Mouse (Mus musculus): Measurements from ENCODE around the gene Hpn. TPM values are rescaled to one million over a fixed set of nuclear protein-coding genes. Genes with fewer than 3 reads are reported as not detected.

Hpn gene
- polyA plus RNA-seq, 1 experiment from 2014 or later = 3.3 TPM

DNA sequence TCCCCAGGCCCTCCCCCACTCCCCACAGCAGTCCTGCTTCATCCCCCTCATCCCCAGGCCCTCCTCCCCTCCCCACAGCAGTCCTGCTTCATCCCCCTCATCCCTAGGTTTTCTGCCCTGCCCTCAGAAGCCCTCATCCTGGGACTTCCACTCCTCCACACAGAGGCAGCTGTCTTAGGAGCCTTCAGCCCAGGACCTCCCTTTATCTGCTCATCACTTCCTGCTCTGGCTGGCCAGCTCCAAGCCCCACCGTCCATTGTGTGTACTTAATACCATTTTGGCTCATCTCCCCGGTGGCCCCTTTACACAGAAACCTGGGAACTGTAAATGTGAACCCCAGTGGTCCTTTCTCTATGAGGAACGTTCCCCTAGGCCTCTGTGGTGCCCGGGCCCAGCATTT, 3.1 kb downstream of the Hpn start:
- H3K4me1 ChIP-seq (ENCODE audit: control insufficient read depth, insufficient read depth, low read length) = peaks cover 32% of the 10 kb centered on the region
- H3K4me3 ChIP-seq (ENCODE audit: low read depth, low read length) = no peak overlapping the region
- H3K9me3 ChIP-seq (replicated peaks; ENCODE audit: control insufficient read depth, low read length) = no peaks in the 10 kb centered on the region
- no peak for ATAC-seq (replicated peaks; ENCODE audit: insufficient number of reproducible peaks, low FRiP score, low TSS enrichment)
- 39% methylated on average over 4 of the region's 4 CpGs for WGBS (ENCODE audit: insufficient replicate concordance)
- no peaks in the 10 kb centered on the region for H3K36me3 ChIP-seq (ENCODE audit: control insufficient read depth, insufficient read depth, low read length)
- H3K9ac ChIP-seq (ENCODE audit: low read depth, low read length) = 0 out of 2 replicates have a peak overlapping the region, but pooled peaks have one; percentile 46
- peak overlapping the region; percentile 59 for H3K27ac ChIP-seq (ENCODE audit: low read depth, low read length)
- H3K27me3 ChIP-seq (ENCODE audit: control insufficient read depth, insufficient read depth, low read length) = no peaks in the 10 kb centered on the region
- no peak overlapping the region for H3K4me2 ChIP-seq

DNA sequence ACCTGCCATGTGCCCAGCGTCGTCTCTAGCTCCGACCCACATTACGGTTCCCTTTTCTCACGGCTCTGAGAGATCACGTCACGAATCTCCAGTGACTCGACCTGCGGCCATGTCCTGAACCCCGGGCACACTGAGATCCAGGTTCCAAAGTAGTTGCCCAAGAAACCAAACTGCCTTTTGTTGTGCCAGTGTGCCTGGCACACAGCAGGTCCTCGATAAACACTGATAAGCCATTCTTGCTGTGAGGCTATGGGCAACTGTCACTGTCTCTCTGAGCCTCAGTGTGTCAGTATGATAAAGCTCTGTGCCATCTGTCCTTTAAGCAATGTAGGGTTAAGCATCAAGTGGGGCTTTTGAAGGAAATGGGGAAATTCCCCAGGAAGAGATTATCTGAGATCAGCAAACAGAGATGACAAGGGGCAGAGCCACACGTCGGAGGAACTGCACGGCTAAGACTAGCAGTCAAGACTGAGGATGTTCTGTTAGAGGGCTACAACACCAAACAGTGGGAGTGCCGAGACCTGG, 4.2 kb downstream of the Hpn start:
- H3K27ac ChIP-seq (ENCODE audit: low read depth, low read length) = no peak overlapping the region
- no peak overlapping the region for H3K4me2 ChIP-seq
- H3K27me3 ChIP-seq (ENCODE audit: control insufficient read depth, insufficient read depth, low read length) = no peaks in the 10 kb centered on the region
- no peak overlapping the region for H3K9ac ChIP-seq (ENCODE audit: low read depth, low read length)
- H3K36me3 ChIP-seq (ENCODE audit: control insufficient read depth, insufficient read depth, low read length) = no peaks in the 10 kb centered on the region
- H3K4me1 ChIP-seq (ENCODE audit: control insufficient read depth, insufficient read depth, low read length) = peaks cover 25% of the 10 kb centered on the region
- WGBS (ENCODE audit: insufficient replicate concordance) = 69% methylated on average over 15 of the region's 15 CpGs
- H3K4me3 ChIP-seq (ENCODE audit: low read depth, low read length) = no peak overlapping the region
- no peak for ATAC-seq (replicated peaks; ENCODE audit: insufficient number of reproducible peaks, low FRiP score, low TSS enrichment)
- H3K9me3 ChIP-seq (replicated peaks; ENCODE audit: control insufficient read depth, low read length) = no peaks in the 10 kb centered on the region

DNA sequence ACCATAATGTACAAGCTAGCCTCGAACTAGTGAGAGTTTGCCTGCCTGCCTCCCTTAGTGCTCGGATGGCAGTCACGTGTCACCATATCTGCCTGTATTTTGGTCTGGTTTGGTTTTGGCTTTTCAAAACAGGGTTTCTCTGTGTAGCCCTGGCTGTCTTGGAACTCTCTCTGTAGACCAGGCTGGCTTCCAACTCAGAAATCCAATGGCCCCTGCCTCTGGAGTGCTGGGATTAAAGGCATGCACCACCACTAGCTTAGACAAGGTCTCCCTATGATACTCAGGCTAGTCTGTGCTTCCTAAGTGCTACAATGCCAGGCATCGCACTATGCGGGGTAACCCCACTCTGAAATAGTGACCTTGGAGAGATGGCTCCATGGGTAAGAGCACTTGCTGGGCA, 5.3 kb downstream of the Hpn start:
- Histone ChIP-seq H3K9me3 (replicated peaks; ENCODE audit: control insufficient read depth, low read length) (no peaks in the 10 kb centered on the region), H3K4me1 (ENCODE audit: control insufficient read depth, insufficient read depth, low read length) (peaks cover 18% of the 10 kb centered on the region), H3K36me3 (ENCODE audit: control insufficient read depth, insufficient read depth, low read length) (no peaks in the 10 kb centered on the region), H3K27ac (ENCODE audit: low read depth, low read length) (no peak overlapping the region), H3K4me3 (ENCODE audit: low read depth, low read length) (no peak overlapping the region), H3K27me3 (ENCODE audit: control insufficient read depth, insufficient read depth, low read length) (no peaks in the 10 kb centered on the region), H3K4me2 (no peak overlapping the region), H3K9ac (ENCODE audit: low read depth, low read length) (no peak overlapping the region)
- no peak for ATAC-seq (replicated peaks; ENCODE audit: insufficient number of reproducible peaks, low FRiP score, low TSS enrichment)
- WGBS (ENCODE audit: insufficient replicate concordance) = 74% methylated on average over 5 of the region's 5 CpGs

DNA sequence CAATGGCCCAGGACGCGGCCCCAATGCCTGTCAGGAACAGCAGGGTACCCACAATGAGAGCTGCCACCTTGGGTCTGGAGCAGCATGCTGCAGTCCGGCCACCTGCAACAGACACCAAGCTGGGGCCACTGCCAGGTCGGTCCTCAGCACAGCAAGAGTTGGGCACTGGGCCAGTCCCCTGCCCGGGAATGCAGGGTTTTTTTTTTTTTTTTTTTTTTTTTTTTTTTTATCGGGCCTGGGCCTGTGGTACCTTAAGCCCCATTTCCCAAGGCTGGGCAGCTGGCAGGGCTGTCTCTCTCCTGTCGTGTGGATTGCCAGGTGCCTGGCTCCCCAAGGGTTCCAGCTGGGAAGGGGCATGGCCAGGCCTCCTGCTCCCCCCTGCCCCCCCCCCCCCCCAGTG, 6.0 kb downstream of the Hpn start:
- Histone ChIP-seq H3K27me3 (ENCODE audit: control insufficient read depth, insufficient read depth, low read length) (no peaks in the 10 kb centered on the region), H3K4me1 (ENCODE audit: control insufficient read depth, insufficient read depth, low read length) (peaks cover 16% of the 10 kb centered on the region), H3K9ac (ENCODE audit: low read depth, low read length) (no peak overlapping the region), H3K27ac (ENCODE audit: low read depth, low read length) (no peak overlapping the region), H3K36me3 (ENCODE audit: control insufficient read depth, insufficient read depth, low read length) (no peaks in the 10 kb centered on the region), H3K4me3 (ENCODE audit: low read depth, low read length) (no peak overlapping the region), H3K9me3 (replicated peaks; ENCODE audit: control insufficient read depth, low read length) (no peaks in the 10 kb centered on the region), H3K4me2 (no peak overlapping the region)
- 49% methylated on average over 7 of the region's 7 CpGs for WGBS (ENCODE audit: insufficient replicate concordance)
- ATAC-seq (replicated peaks; ENCODE audit: insufficient number of reproducible peaks, low FRiP score, low TSS enrichment) = no peak

DNA sequence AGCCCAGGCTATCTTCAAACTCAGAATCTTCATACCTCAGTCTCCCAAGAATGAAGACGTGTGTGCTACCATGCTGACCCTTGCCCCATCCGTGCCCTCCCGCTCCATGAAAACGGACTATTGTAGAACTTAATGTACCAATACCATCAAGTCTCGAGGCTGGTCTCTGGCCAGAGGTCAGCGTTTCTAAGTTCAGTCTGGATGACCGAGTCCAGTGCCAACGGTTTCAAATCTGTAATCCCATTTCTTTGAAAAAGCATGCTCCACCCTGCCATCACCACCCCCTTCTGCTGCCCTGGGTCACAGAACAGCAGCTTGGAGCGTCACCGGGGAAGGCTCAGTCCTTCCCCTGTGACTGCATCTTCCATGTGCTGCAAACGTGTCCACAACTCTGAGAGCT, 7.3 kb downstream of the Hpn start:
- Histone ChIP-seq H3K27me3 (ENCODE audit: control insufficient read depth, insufficient read depth, low read length) (peaks cover 6% of the 10 kb centered on the region; the same call in 1 of the 2 replicates), H3K4me1 (ENCODE audit: control insufficient read depth, insufficient read depth, low read length) (peaks cover 16% of the 10 kb centered on the region), H3K4me3 (ENCODE audit: low read depth, low read length) (no peak overlapping the region), H3K9me3 (replicated peaks; ENCODE audit: control insufficient read depth, low read length) (no peaks in the 10 kb centered on the region), H3K36me3 (ENCODE audit: control insufficient read depth, insufficient read depth, low read length) (no peaks in the 10 kb centered on the region), H3K4me2 (no peak overlapping the region), H3K27ac (ENCODE audit: low read depth, low read length) (no peak overlapping the region), H3K9ac (ENCODE audit: low read depth, low read length) (no peak overlapping the region)
- 86% methylated on average over 11 of the region's 11 CpGs for WGBS (ENCODE audit: insufficient replicate concordance)
- no peak for ATAC-seq (replicated peaks; ENCODE audit: insufficient number of reproducible peaks, low FRiP score, low TSS enrichment)

DNA sequence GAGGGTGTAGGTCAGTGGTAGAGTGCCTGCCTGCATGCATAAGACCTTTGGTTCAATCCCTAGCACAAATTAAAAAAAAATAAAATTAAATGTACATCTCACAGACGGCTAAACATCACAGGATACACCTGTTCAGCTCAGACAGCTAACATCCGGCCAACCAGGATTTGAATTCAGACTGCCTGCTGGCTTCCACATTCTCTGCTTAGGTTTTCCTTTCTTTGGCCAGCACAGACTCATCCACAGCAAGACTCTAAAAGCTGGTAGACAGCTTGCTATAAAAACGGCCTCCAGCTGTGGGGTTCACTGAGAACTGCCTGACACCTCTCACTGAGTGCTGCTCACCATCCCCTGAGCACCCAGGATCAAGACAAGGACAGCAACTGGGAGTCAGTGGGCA, 8.9 kb downstream of the Hpn start:
- Histone ChIP-seq H3K4me3 (ENCODE audit: low read depth, low read length) (no peak overlapping the region), H3K4me2 (no peak overlapping the region), H3K36me3 (ENCODE audit: control insufficient read depth, insufficient read depth, low read length) (no peaks in the 10 kb centered on the region), H3K27me3 (ENCODE audit: control insufficient read depth, insufficient read depth, low read length) (peaks cover 8% of the 10 kb centered on the region; the same call in 1 of the 2 replicates), H3K27ac (ENCODE audit: low read depth, low read length) (no peak overlapping the region), H3K4me1 (ENCODE audit: control insufficient read depth, insufficient read depth, low read length) (peaks cover 11% of the 10 kb centered on the region), H3K9ac (ENCODE audit: low read depth, low read length) (no peak overlapping the region), H3K9me3 (replicated peaks; ENCODE audit: control insufficient read depth, low read length) (no peaks in the 10 kb centered on the region)
- no peak for ATAC-seq (replicated peaks; ENCODE audit: insufficient number of reproducible peaks, low FRiP score, low TSS enrichment)
- WGBS (ENCODE audit: insufficient replicate concordance) = 49% methylated on average over 3 of the region's 3 CpGs

DNA sequence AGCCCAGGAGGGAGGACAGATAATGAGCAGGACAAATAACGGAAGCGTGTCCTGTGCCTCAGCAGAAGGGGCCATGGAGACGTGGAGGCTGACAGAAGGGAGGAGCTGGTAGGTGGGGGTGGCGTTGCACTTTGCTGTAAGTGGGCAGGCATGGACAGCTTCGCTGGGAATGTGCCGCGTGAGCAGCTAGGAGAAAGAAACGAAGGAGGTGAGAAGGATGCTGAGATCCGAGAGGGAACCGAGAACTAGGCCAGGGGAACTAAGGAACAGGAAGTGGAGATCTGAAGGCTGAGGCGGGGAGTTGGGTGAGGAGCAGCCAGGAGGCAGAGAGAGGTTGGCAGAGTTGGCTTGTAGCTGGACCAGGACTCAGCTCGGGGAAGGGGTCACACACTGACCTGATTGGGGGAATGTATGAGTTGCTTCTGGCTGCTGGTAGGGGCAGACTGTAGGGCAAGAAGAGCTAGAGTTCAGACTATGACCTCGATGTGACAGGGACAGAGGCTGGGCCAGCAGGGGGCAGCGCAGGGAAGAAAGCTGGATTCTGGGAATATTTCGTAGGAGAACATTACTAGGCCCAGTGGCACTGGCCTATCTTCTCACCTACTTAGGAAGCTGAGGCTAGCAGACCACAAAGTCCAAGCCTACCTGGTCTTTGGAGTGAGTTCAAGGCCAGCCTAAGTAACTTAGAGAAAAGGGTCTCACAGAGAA, 9.9 kb downstream of the Hpn start:
- no peak overlapping the region for H3K9ac ChIP-seq (ENCODE audit: low read depth, low read length)
- H3K4me1 ChIP-seq (ENCODE audit: control insufficient read depth, insufficient read depth, low read length) = peaks cover 11% of the 10 kb centered on the region
- no peak overlapping the region for H3K4me3 ChIP-seq (ENCODE audit: low read depth, low read length)
- 0 out of 2 replicates have a peak overlapping the region, but pooled peaks have one; percentile 16 for H3K27ac ChIP-seq (ENCODE audit: low read depth, low read length)
- H3K27me3 ChIP-seq (ENCODE audit: control insufficient read depth, insufficient read depth, low read length) = peaks cover 8% of the 10 kb centered on the region; the same call in 1 of the 2 replicates
- no peaks in the 10 kb centered on the region for H3K36me3 ChIP-seq (ENCODE audit: control insufficient read depth, insufficient read depth, low read length)
- H3K4me2 ChIP-seq = peak overlapping the region; percentile 31
- ATAC-seq (replicated peaks; ENCODE audit: insufficient number of reproducible peaks, low FRiP score, low TSS enrichment) = no peak
- WGBS (ENCODE audit: insufficient replicate concordance) = 41% methylated on average over 15 of the region's 15 CpGs
- no peaks in the 10 kb centered on the region for H3K9me3 ChIP-seq (replicated peaks; ENCODE audit: control insufficient read depth, low read length)

DNA sequence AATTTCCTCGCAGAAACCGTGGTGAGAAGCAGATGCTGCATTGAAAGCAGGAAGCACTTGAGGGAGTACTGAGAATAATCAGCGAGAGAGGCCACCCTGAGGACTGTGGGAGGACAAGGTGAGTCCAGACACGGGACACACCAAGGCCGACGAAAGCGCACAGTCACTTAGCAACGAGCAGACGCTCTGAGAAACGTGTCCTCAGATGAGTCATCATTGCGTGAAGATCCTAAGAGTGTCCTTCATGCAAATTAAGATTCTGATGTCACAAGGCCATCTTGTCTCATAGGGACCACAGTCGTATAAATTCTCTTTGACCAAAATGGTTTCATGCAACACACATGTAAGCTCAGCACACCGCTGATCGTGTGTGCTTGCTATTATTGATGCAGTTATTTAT, 14.3 kb downstream of the Hpn start:
- Histone ChIP-seq H3K9ac (ENCODE audit: low read depth, low read length) (no peak overlapping the region), H3K9me3 (replicated peaks; ENCODE audit: control insufficient read depth, low read length) (no peaks in the 10 kb centered on the region), H3K27ac (ENCODE audit: low read depth, low read length) (no peak overlapping the region), H3K36me3 (ENCODE audit: control insufficient read depth, insufficient read depth, low read length) (no peaks in the 10 kb centered on the region), H3K4me3 (ENCODE audit: low read depth, low read length) (no peak overlapping the region), H3K27me3 (ENCODE audit: control insufficient read depth, insufficient read depth, low read length) (peaks cover 8% of the 10 kb centered on the region; the same call in 1 of the 2 replicates), H3K4me1 (ENCODE audit: control insufficient read depth, insufficient read depth, low read length) (peaks cover 5% of the 10 kb centered on the region; the same call in 1 of the 2 replicates), H3K4me2 (no peak overlapping the region)
- 74% methylated on average over 14 of the region's 14 CpGs for WGBS (ENCODE audit: insufficient replicate concordance)
- no peak for ATAC-seq (replicated peaks; ENCODE audit: insufficient number of reproducible peaks, low FRiP score, low TSS enrichment)

DNA sequence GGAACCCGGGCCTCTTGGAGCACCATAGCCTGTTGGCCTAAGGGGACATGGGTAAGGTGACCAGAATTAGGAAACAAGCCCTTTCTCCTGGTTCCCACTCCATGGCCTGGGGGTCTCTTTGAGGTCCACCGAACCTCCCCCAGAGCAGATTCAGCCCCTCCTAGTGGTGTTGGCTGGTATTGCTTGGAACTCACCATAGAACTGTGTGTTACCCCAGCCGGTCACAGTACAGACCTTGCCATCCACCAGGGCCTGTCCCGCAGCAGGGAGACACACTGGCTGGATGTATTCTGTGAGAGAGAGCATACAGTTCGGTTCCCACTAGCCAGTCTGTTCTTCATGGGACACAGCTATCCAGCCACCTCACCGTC, 15.5 kb downstream of the Hpn start:
- Histone ChIP-seq H3K4me2 (no peak overlapping the region), H3K4me3 (ENCODE audit: low read depth, low read length) (no peak overlapping the region), H3K9me3 (replicated peaks; ENCODE audit: control insufficient read depth, low read length) (no peaks in the 10 kb centered on the region), H3K36me3 (ENCODE audit: control insufficient read depth, insufficient read depth, low read length) (no peaks in the 10 kb centered on the region), H3K27me3 (ENCODE audit: control insufficient read depth, insufficient read depth, low read length) (peaks cover 8% of the 10 kb centered on the region; the same call in 1 of the 2 replicates), H3K4me1 (ENCODE audit: control insufficient read depth, insufficient read depth, low read length) (no peaks in the 10 kb centered on the region), H3K27ac (ENCODE audit: low read depth, low read length) (no peak overlapping the region), H3K9ac (ENCODE audit: low read depth, low read length) (no peak overlapping the region)
- 78% methylated on average over 6 of the region's 6 CpGs for WGBS (ENCODE audit: insufficient replicate concordance)
- no peak for ATAC-seq (replicated peaks; ENCODE audit: insufficient number of reproducible peaks, low FRiP score, low TSS enrichment)
